Mouse (Mus musculus) CH12.LX (cell line): ENCODE measurements at regions not wholly inside any gene's neighbourhood (a gene's known extent, or its start where the extent isn't known, plus 50 kb on each side); places are given as distances from the start of the nearest gene placed in this dataset.

Experiments used
- DNase-seq: peaks from one replicate; pipeline ENCODE4 v3.0.0-alpha.2; 2013; ENCODE audit errors: extremely low read depth
- H3K27ac ChIP-seq: 2 replicates; pipeline ENCODE4 v1.5.1; 2012; ENCODE audit warnings: low read depth, mild to moderate bottlenecking, control low read depth, moderate library complexity; ENCODE audit not compliant: insufficient read depth
- H3K27me3 ChIP-seq: replicated peaks from 2 replicates; pipeline ENCODE3; 2012; ENCODE audit warnings: inconsistent platforms
- H3K36me3 ChIP-seq, 2 experiments: replicated peaks in 1 of 2; 2 replicates each; pipeline versions ENCODE3 to v1.6.1; 2012; ENCODE audit warnings: inconsistent platforms in 1 of 2, low read length in 1 of 2, mild to moderate bottlenecking in 1 of 2, mixed read lengths in 1 of 2, moderate library complexity in 1 of 2; ENCODE audit not compliant: control insufficient read depth in 1 of 2, insufficient read depth in 1 of 2
- H3K4me1 ChIP-seq, 2 experiments: 2 replicates each; pipeline ENCODE4 v1.6.1; 2012; ENCODE audit warnings: inconsistent platforms in 1 of 2, moderate library complexity in 1 of 2; ENCODE audit not compliant: insufficient read depth in 2 of 2, control insufficient read depth in 1 of 2
- H3K4me2 ChIP-seq: 2 replicates; pipeline ENCODE4 v1.6.1; 2012; ENCODE audit warnings: low read depth, mild to moderate bottlenecking, control low read depth; ENCODE audit not compliant: poor library complexity, insufficient read depth, severe bottlenecking
- H3K4me3 ChIP-seq, 3 experiments: fragments of 150-350 bp in 1 of 3; sonication (generic) in 1 of 3; replicated peaks in 1 of 3; 2 replicates each; pipeline versions ENCODE3 to v1.5.1; 2011 to 2012; ENCODE audit warnings: low read depth in 2 of 3, low read length in 2 of 3, mild to moderate bottlenecking in 2 of 3, moderate library complexity in 2 of 3, control low read depth in 1 of 3, improper control_type of control experiment in 1 of 3, inconsistent platforms in 1 of 3, mixed read lengths in 1 of 3; ENCODE audit not compliant: poor library complexity in 1 of 3
- H3K79me2 ChIP-seq: replicated peaks from 2 replicates; pipeline ENCODE4 v1.6.1; 2012; ENCODE audit warnings: mild to moderate bottlenecking, moderate library complexity; ENCODE audit not compliant: control insufficient read depth, poor library complexity, insufficient read depth, severe bottlenecking; ENCODE audit errors: extremely low read depth
- H3K9ac ChIP-seq: 2 replicates; pipeline ENCODE4 v1.6.1; 2012; ENCODE audit warnings: low read depth, mild to moderate bottlenecking, control low read depth, moderate library complexity; ENCODE audit not compliant: insufficient read depth
- H3K9me3 ChIP-seq: replicated peaks from 2 replicates; pipeline ENCODE3; 2012; ENCODE audit warnings: low read length, inconsistent platforms, mixed read lengths
- CHD2 ChIP-seq: IDR thresholded peaks from 2 replicates; pipeline ENCODE4 v1.6.1; 2011; ENCODE audit warnings: low read length, improper control_type of control experiment
- CTCF ChIP-seq, 2 experiments: IDR thresholded peaks in 1 of 2; conservative IDR thresholded peaks in 1 of 2; 2 replicates each; pipeline ENCODE4 v1.5.1; 2011 to 2012; ENCODE audit warnings: low read depth in 2 of 2, low read length in 2 of 2, improper control_type of control experiment in 1 of 2, inconsistent platforms in 1 of 2, mild to moderate bottlenecking in 1 of 2, moderate library complexity in 1 of 2
- EP300 ChIP-seq: IDR thresholded peaks from 2 replicates; pipeline ENCODE4 v1.6.1; 2011; ENCODE audit warnings: low read length, improper control_type of control experiment
- ETS1 ChIP-seq: conservative IDR thresholded peaks from 2 replicates; pipeline ENCODE4 v1.6.1; 2012; ENCODE audit warnings: low read depth, mild to moderate bottlenecking, inconsistent platforms, low read length, improper control_type of control experiment, moderate library complexity
- GABPA ChIP-seq: IDR thresholded peaks from 2 replicates; pipeline ENCODE4 v1.6.1; 2012; ENCODE audit warnings: low read depth, low read length, improper control_type of control experiment, inconsistent platforms; ENCODE audit not compliant: insufficient replicate concordance
- HCFC1 ChIP-seq: IDR thresholded peaks from 2 replicates; pipeline ENCODE4 v1.6.1; 2012; ENCODE audit warnings: low read depth, mild to moderate bottlenecking, inconsistent platforms, low read length, improper control_type of control experiment
- IRF4 ChIP-seq: IDR thresholded peaks from 2 replicates; pipeline ENCODE4 v1.6.1; 2014; ENCODE audit warnings: low read depth, mild to moderate bottlenecking, inconsistent platforms, low read length, improper control_type of control experiment
- MAFK ChIP-seq: IDR thresholded peaks from 2 replicates; pipeline ENCODE4 v1.6.1; 2011; ENCODE audit warnings: low read length, improper control_type of control experiment; ENCODE audit not compliant: insufficient replicate concordance
- MAX ChIP-seq: IDR thresholded peaks from 2 replicates; pipeline ENCODE4 v1.6.1; 2011; ENCODE audit warnings: low read length, improper control_type of control experiment
- MAZ ChIP-seq: IDR thresholded peaks from 2 replicates; pipeline ENCODE4 v1.6.1; 2012; ENCODE audit warnings: low read depth, mild to moderate bottlenecking, inconsistent platforms, low read length, improper control_type of control experiment, moderate library complexity
- MYC ChIP-seq: IDR thresholded peaks from 2 replicates; pipeline ENCODE4 v1.6.1; 2011; ENCODE audit warnings: low read depth, mild to moderate bottlenecking, improper control_type of control experiment, low read length
- PAX5 ChIP-seq: IDR thresholded peaks from 2 replicates; pipeline ENCODE4 v1.6.1; 2012; ENCODE audit warnings: low read length, inconsistent platforms, mixed read lengths
- RAD21 ChIP-seq: IDR thresholded peaks from 2 replicates; pipeline ENCODE4 v1.6.1; 2011; ENCODE audit warnings: low read depth, mild to moderate bottlenecking, low read length, improper control_type of control experiment, moderate library complexity
- RCOR1 ChIP-seq: conservative IDR thresholded peaks from 2 replicates; pipeline ENCODE4 v1.6.1; 2012; ENCODE audit warnings: low read depth, mild to moderate bottlenecking, inconsistent platforms, low read length, improper control_type of control experiment
- SIN3A ChIP-seq: IDR thresholded peaks from 2 replicates; pipeline ENCODE4 v1.6.1; 2012; ENCODE audit warnings: low read length, improper control_type of control experiment, inconsistent platforms
- TBP ChIP-seq: conservative IDR thresholded peaks from 2 replicates; pipeline ENCODE4 v1.6.1; 2011; ENCODE audit warnings: low read depth, low read length, improper control_type of control experiment
- TCF12 ChIP-seq: IDR thresholded peaks from 2 replicates; pipeline ENCODE4 v1.6.1; 2014; ENCODE audit warnings: low read depth, mild to moderate bottlenecking, inconsistent platforms, low read length, improper control_type of control experiment
- USF2 ChIP-seq: conservative IDR thresholded peaks from 2 replicates; pipeline ENCODE4 v1.6.1; 2011; ENCODE audit warnings: low read depth, low read length, improper control_type of control experiment
- ZC3H11A ChIP-seq: IDR thresholded peaks from 2 replicates; pipeline ENCODE4 v1.6.1; 2012; ENCODE audit warnings: low read depth, mild to moderate bottlenecking, inconsistent platforms, low read length, improper control_type of control experiment
- ZMIZ1 ChIP-seq: IDR thresholded peaks from 2 replicates; pipeline ENCODE4 v1.6.1; 2012; ENCODE audit warnings: low read depth, mild to moderate bottlenecking, inconsistent platforms, low read length, improper control_type of control experiment
- dilution Hi-C: fragments of 300-500 bp; cut with MboI; formaldehyde crosslinking; loops from 2 replicates; pipeline ENCODE4 v1.14.3; 2020; ENCODE audit warnings: low sequenced_read_pairs; ENCODE audit not compliant: extremely low pct_unique_long_range_greater_than_20kb, extremely low pct_ligation_motif_present
- in situ Hi-C: fragments of 300-500 bp; cut with MboI; formaldehyde crosslinking; loops from 3 replicates; pipeline ENCODE4 v1.14.3; 2019; ENCODE audit warnings: low sequenced_read_pairs, low pct_ligation_motif_present, low pct_unique_long_range_greater_than_20kb, mixed read lengths

DNA sequence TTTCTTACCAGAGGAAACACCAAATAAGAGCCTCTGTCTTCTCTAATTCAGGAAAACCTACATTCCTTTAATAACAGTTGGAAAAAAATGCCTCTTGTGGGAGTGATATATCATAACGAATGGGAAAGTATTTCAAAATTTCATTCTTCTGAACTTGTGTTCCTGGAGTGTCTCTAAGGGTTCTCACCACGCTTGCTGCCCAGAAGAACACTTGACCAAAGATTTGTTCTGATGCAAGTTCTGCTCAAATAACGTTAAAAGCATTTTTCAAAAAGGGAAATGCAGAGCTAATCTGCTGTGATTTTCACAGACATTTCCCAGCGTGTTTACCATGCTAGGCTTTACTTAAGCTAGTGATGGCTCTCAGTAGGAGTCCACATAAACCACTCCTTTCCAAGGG, 329.8 kb upstream of the Hsf2 start:
- Histone ChIP-seq H3K4me3 (no peak overlapping the region), H3K9ac (no peak overlapping the region), H3K27ac (no peak overlapping the region), H3K79me2 (no peaks in the 10 kb centered on the region), H3K4me2 (no peak overlapping the region), H3K9me3 (no peaks in the 10 kb centered on the region), H3K4me1 (no peaks in the 10 kb centered on the region), H3K27me3 (no peaks in the 10 kb centered on the region), H3K36me3 (no peaks in the 10 kb centered on the region)
- dilution Hi-C loops (no loop called here), in situ Hi-C loops (no loop called here)
- no peak for TF ChIP-seq HCFC1
- no peak for TF ChIP-seq MAZ
- no peak for DNase-seq

DNA sequence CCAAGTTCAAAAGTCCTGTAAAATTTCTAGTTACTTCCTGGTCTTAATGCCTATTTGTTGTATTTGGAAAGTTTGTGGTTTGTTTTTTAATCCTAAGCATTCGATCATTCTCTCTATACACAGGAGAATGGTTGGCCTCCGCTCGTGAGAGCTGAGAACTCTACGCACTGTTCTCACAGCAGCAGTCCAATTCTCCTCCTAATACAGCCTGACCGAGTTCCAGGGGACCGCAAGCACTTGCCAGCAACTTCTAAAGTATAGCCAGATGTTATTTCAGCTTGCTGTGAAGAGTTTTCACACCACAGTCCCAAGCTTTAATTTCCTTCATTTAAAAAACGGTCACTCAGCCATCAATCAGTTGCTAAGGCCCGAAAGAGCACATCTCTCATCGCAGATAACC, 329.3 kb upstream of the Hsf2 start:
- H3K9ac ChIP-seq: no peak overlapping the region
- DNase-seq: no peak
- in situ Hi-C loops: no loop called here
- no peak overlapping the region for H3K4me2 ChIP-seq
- H3K27ac ChIP-seq: no peak overlapping the region
- dilution Hi-C loops: no loop called here
- H3K27me3 ChIP-seq: no peaks in the 10 kb centered on the region
- no peaks in the 10 kb centered on the region for H3K9me3 ChIP-seq
- TF ChIP-seq EP300 (no peak), TCF12 (no peak), CHD2 (no peak), GABPA (no peak)
- TF ChIP-seq, all 38 proteins: peak for 0
- Histone ChIP-seq H3K36me3 (no peaks in the 10 kb centered on the region), H3K79me2 (no peaks in the 10 kb centered on the region), H3K4me1 (no peaks in the 10 kb centered on the region), H3K4me3 (no peak overlapping the region)

DNA sequence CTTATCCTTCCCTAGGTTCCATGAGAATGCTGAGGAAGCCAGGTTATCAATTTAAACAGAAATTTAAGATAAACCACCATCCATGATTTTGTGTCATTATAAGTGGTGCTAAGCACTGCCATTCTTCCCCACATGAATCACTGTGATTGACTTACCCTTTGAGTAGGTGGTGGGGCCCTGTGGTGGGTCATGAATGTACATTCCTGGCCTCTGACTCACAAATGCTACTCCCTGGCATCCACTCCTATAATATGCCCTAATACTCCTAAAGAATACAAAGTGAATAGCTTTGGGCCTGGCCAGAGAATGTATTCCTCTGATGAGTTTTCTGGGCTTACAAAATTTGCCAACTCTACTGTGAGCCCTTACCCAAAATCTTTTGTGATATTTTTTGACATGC, 325.6 kb upstream of the Hsf2 start:
- no peak overlapping the region for H3K9ac ChIP-seq
- no peak for TF ChIP-seq RAD21
- no peak for TF ChIP-seq IRF4
- TF ChIP-seq ZMIZ1: no peak
- no peak for TF ChIP-seq TBP
- no peak for TF ChIP-seq PAX5
- TF ChIP-seq USF2: no peak
- TF ChIP-seq RCOR1: no peak
- TF ChIP-seq ZC3H11A: no peak
- no peak for TF ChIP-seq MAX
- TF ChIP-seq MYC: no peak
- TF ChIP-seq SIN3A: no peak
- TF ChIP-seq ETS1: no peak
- TF ChIP-seq CTCF (conservative IDR thresholded peaks at IDR 0.05 in 1 of 2, IDR thresholded peaks at IDR 0.05 in 1 of 2; ENCODE audit: low read depth in 2 of 2, low read length in 2 of 2): no peak
- TF ChIP-seq CHD2: no peak
- no peak for TF ChIP-seq MAFK
- H3K4me2 ChIP-seq: no peak overlapping the region
- H3K36me3 ChIP-seq: no peaks in the 10 kb centered on the region
- H3K79me2 ChIP-seq: no peaks in the 10 kb centered on the region
- H3K27ac ChIP-seq: no peak overlapping the region
- no peaks in the 10 kb centered on the region for H3K4me1 ChIP-seq
- DNase-seq: no peak
- dilution Hi-C loops: no loop called here
- H3K9me3 ChIP-seq: no peaks in the 10 kb centered on the region
- no peak overlapping the region for H3K4me3 ChIP-seq
- in situ Hi-C loops: no loop called here
- no peaks in the 10 kb centered on the region for H3K27me3 ChIP-seq
